Mouse (Mus musculus) ovary, adult 2 months (tissue): ENCODE data around the gene Olfr1373. TPM values are rescaled to one million over a fixed set of nuclear protein-coding genes. Genes with fewer than 3 reads are reported as not detected.

ENCODE experiments used
- polyA plus RNA-seq: library from polyadenylated mRNA; depleted of rRNA; stranded (reverse); fragments of >200 nt; gene quantifications from 2 replicates; pipeline ENCODE4 v1.2.3, GENCODE M21; 2012; rRNA removed

The Olfr1373 gene
- not detected in 2 replicates for polyA plus RNA-seq

GRCm38 (mm10) chr11:52145428-52145827 lies at the start of gene Olfr1373:
Gene Olfr1373, minus strand, starts transcription at chr11:52145528.

GRCm38 (mm10) chr11:52098398-52098946 lies 46.9 kb downstream of the Olfr1373 start, which contains the start of gene Ppp2ca:
Gene Ppp2ca, plus strand, starts transcription at chr11:52098681.

Other genes starting within 250 kb of the Olfr1373 start
- 18.1 and 23.8 TPM in 2 replicates for gene Cdkn2aipnl, start 177.9 kb downstream of the Olfr1373 start, polyA plus RNA-seq
- 29.1 and 37.3 TPM in 2 replicates for gene Ube2b, start 144.8 kb downstream of the Olfr1373 start, polyA plus RNA-seq
- gene Cdkl3, start 141.3 kb downstream of the Olfr1373 start, polyA plus RNA-seq = 2.2 and 2.4 TPM in 2 replicates
- gene Ppp2ca, start 46.8 kb downstream of the Olfr1373 start, polyA plus RNA-seq = 33.9 and 47.4 TPM in 2 replicates
- not detected in 2 replicates for gene Olfr1371, start 68.5 kb upstream of the Olfr1373 start, polyA plus RNA-seq
- 10.4 and 13.7 TPM in 2 replicates for gene Skp1a, start 86.5 kb upstream of the Olfr1373 start, polyA plus RNA-seq
- gene Tcf7, start 137.5 kb upstream of the Olfr1373 start, polyA plus RNA-seq = 36.7 and 50.8 TPM in 2 replicates
- 36.2 and 45.0 TPM in 2 replicates for gene Vdac1, start 215.3 kb upstream of the Olfr1373 start, polyA plus RNA-seq